Mouse (Mus musculus) left cerebral cortex, postnatal 36 days (tissue): ENCODE measurements at regions not wholly inside any gene's neighbourhood (a gene's known extent, or its start where the extent isn't known, plus 50 kb on each side); places are given as distances from the start of the nearest gene placed in this dataset.
A peak's percentile ranks its signal among the peaks of the same experiment; 100 is the strongest.

ENCODE experiments used
- DNase-seq, 2 experiments: peaks; one replicate each; pipeline ENCODE4 v3.0.0; 2021 to 2022; ENCODE audit warnings: low spot score in 2 of 2, mixed read lengths in 1 of 2
- intact Hi-C: fragments of 180-260 bp; cut with DNase I; formaldehyde crosslinking; loops from one replicate; pipeline ENCODE4 v1.15.1; 2025

GRCm38 (mm10) chr8:65208791-65209190, 79.4 kb upstream of the BC030870 start:
- intact Hi-C loops, result no loop called here
- no peak for DNase-seq

- intact Hi-C loops, result no loop called here
- no peak for DNase-seq
Measured at GRCm38 (mm10) chr8:65206202-65206601, 76.8 kb upstream of the BC030870 start.

GRCm38 (mm10) chr8:65194656-65195055, 65.3 kb upstream of the BC030870 start:
- DNase-seq, result peak; percentile 30 to 43
- intact Hi-C loops, result no loop called here

- intact Hi-C loops, result no loop called here
- DNase-seq, result peak in 1 of 2 experiments; percentile 5
Measured at GRCm38 (mm10) chr8:65194231-65194630, 64.9 kb upstream of the BC030870 start.

- intact Hi-C loops, result no loop called here
- no peak for DNase-seq
Measured at GRCm38 (mm10) chr8:65182346-65182745, 53.0 kb upstream of the BC030870 start.

- no peak for DNase-seq
- intact Hi-C loops, result no loop called here
Measured at GRCm38 (mm10) chr8:65180447-65180846, 51.1 kb upstream of the BC030870 start.
